Mouse (Mus musculus): ENCODE data around the gene Ttc33.

Gene Ttc33

GRCm38 (mm10) chr15:5241304-5242201, 56.2 kb downstream of the Ttc33 start:
- DNase-seq (ENCODE audit: low spot score in 2 of 2): no peak

GRCm38 (mm10) chr15:5242241-5243035, 57.1 kb downstream of the Ttc33 start:
- peak; percentile 43 to 44 for DNase-seq (ENCODE audit: low spot score in 2 of 2)

- no peak for DNase-seq (ENCODE audit: low spot score in 2 of 2)
Measured at GRCm38 (mm10) chr15:5243036-5243958, 58.0 kb downstream of the Ttc33 start.

- peak; percentile 79 to 84 for DNase-seq (ENCODE audit: low spot score in 2 of 2)
Measured at GRCm38 (mm10) chr15:5243959-5244905, 58.9 kb downstream of the Ttc33 start, which contains the start of gene Ptger4. Gene Ptger4, minus strand, starts transcription at chr15:5244187.

GRCm38 (mm10) chr15:5250182-5250581, 64.9 kb downstream of the Ttc33 start:
- no peak for DNase-seq (ENCODE audit: low spot score in 2 of 2)

- no peak for DNase-seq (ENCODE audit: low spot score in 2 of 2)
Measured at GRCm38 (mm10) chr15:5260183-5260582, 74.9 kb downstream of the Ttc33 start.

GRCm38 (mm10) chr15:5261004-5261403, 75.7 kb downstream of the Ttc33 start:
- DNase-seq (ENCODE audit: low spot score in 2 of 2): no peak

GRCm38 (mm10) chr15:5262095-5262667, 76.9 kb downstream of the Ttc33 start:
- no peak for DNase-seq (ENCODE audit: low spot score in 2 of 2)

GRCm38 (mm10) chr15:5262874-5263504, 77.7 kb downstream of the Ttc33 start:
- DNase-seq (ENCODE audit: low spot score in 2 of 2): no peak

GRCm38 (mm10) chr15:5266095-5266494, 80.8 kb downstream of the Ttc33 start:
- DNase-seq (ENCODE audit: low spot score in 2 of 2): no peak

Measured in frontal cortex, postnatal 36 days (tissue).